Mouse (Mus musculus) ES-Bruce4 (cell line): ENCODE data around the gene Ntrk2. TPM values are rescaled to one million over a fixed set of nuclear protein-coding genes. Genes with fewer than 3 reads are reported as not detected.
A peak's percentile ranks its signal among the peaks of the same experiment; 100 is the strongest.

Experiments used
- H3K27ac ChIP-seq: 2 replicates; pipeline ENCODE4 v1.5.1; 2012; ENCODE audit warnings: low read length, inconsistent platforms; ENCODE audit not compliant: insufficient read depth
- H3K27me3 ChIP-seq: 2 replicates; pipeline ENCODE4 v1.6.1; 2012; ENCODE audit warnings: mild to moderate bottlenecking, low read length, inconsistent platforms; ENCODE audit not compliant: control insufficient read depth, poor library complexity, insufficient read depth, severe bottlenecking
- H3K36me3 ChIP-seq: 2 replicates; pipeline ENCODE4 v1.6.1; 2012; ENCODE audit warnings: inconsistent platforms, mild to moderate bottlenecking, low read length, moderate library complexity; ENCODE audit not compliant: control insufficient read depth, poor library complexity, insufficient read depth, severe bottlenecking
- H3K4me1 ChIP-seq: one replicate; pipeline ENCODE4 v1.8.1; 2011; ENCODE audit warnings: low read length; ENCODE audit not compliant: control insufficient read depth, insufficient read depth
- H3K4me3 ChIP-seq: 2 replicates; pipeline ENCODE4 v1.5.1; 2011; ENCODE audit warnings: low read depth, mild to moderate bottlenecking, low read length
- H3K9ac ChIP-seq: 2 replicates; pipeline ENCODE4 v1.6.1; 2012; ENCODE audit warnings: low read depth, mild to moderate bottlenecking, inconsistent platforms; ENCODE audit not compliant: poor library complexity, severe bottlenecking
- H3K9me3 ChIP-seq: replicated peaks from 2 replicates; pipeline ENCODE4 v1.6.1; 2012; ENCODE audit warnings: mild to moderate bottlenecking, low read length, inconsistent platforms; ENCODE audit not compliant: control insufficient read depth, poor library complexity, insufficient read depth, severe bottlenecking
- CTCF ChIP-seq: IDR thresholded peaks from one replicate; pipeline ENCODE4 v1.8.1; 2011; ENCODE audit warnings: low read depth, low read length
- EP300 ChIP-seq: IDR thresholded peaks from 2 replicates; pipeline ENCODE4 v1.6.1; 2011; ENCODE audit warnings: low read depth, low read length; ENCODE audit not compliant: insufficient read depth
- POLR2A ChIP-seq: IDR thresholded peaks from one replicate; pipeline ENCODE4 v1.8.1; 2011; ENCODE audit warnings: low read length; ENCODE audit not compliant: insufficient read depth
- polyA plus RNA-seq: library from polyadenylated mRNA; stranded (reverse); fragments of >200 nt; gene quantifications from 2 replicates; pipeline ENCODE4 v1.2.4, GENCODE M21; 2011; ENCODE audit warnings: low read depth; ENCODE audit not compliant: missing spikeins, insufficient read depth, insufficient read length

Ntrk2 gene
- polyA plus RNA-seq, 1 experiment: 1.7 TPM

GRCm38 (mm10) chr13:58807629-58808363 is 1.4 kb downstream of the Ntrk2 start:
- Histone ChIP-seq H3K4me3 (peak overlapping the region; percentile 67), H3K36me3 (no peaks in the 10 kb centered on the region), H3K27ac (no peak overlapping the region), H3K27me3 (0 out of 2 replicates have a peak, but pooled peaks cover 8% of the 10 kb centered on the region), H3K4me1 (no peaks in the 10 kb centered on the region), H3K9ac (peak overlapping the region; percentile 62), H3K9me3 (no peaks in the 10 kb centered on the region)
- TF ChIP-seq EP300 (no peak), POLR2A (no peak), CTCF (no peak)

GRCm38 (mm10) chr13:58808381-58808821 is 2.0 kb downstream of the Ntrk2 start:
- no peaks in the 10 kb centered on the region for H3K4me1 ChIP-seq
- TF ChIP-seq EP300 (no peak), POLR2A (no peak), CTCF (no peak)
- H3K27me3 ChIP-seq: 0 out of 2 replicates have a peak, but pooled peaks cover 8% of the 10 kb centered on the region
- peak overlapping the region; percentile 67 for H3K4me3 ChIP-seq
- H3K9me3 ChIP-seq: no peaks in the 10 kb centered on the region
- 0 out of 2 replicates have a peak overlapping the region, but pooled peaks have one; percentile 62 for H3K9ac ChIP-seq
- no peaks in the 10 kb centered on the region for H3K36me3 ChIP-seq
- no peak overlapping the region for H3K27ac ChIP-seq

- Histone ChIP-seq H3K27me3 (0 out of 2 replicates have a peak, but pooled peaks cover 8% of the 10 kb centered on the region), H3K4me3 (no peak overlapping the region), H3K27ac (no peak overlapping the region), H3K9me3 (no peaks in the 10 kb centered on the region), H3K9ac (no peak overlapping the region), H3K36me3 (no peaks in the 10 kb centered on the region), H3K4me1 (no peaks in the 10 kb centered on the region)
- no peak for TF ChIP-seq EP300
- TF ChIP-seq POLR2A: no peak
- TF ChIP-seq CTCF: no peak
These were observed 3.6 kb downstream of the Ntrk2 start for GRCm38 (mm10) chr13:58809930-58810329.

- Histone ChIP-seq H3K4me3 (no peak overlapping the region), H3K9me3 (no peaks in the 10 kb centered on the region), H3K4me1 (no peaks in the 10 kb centered on the region), H3K36me3 (no peaks in the 10 kb centered on the region), H3K9ac (no peak overlapping the region), H3K27me3 (no peaks in the 10 kb centered on the region), H3K27ac (no peak overlapping the region)
- TF ChIP-seq EP300: no peak
- no peak for TF ChIP-seq POLR2A
- TF ChIP-seq CTCF: no peak
These were observed 18.4 kb downstream of the Ntrk2 start for GRCm38 (mm10) chr13:58824752-58825151.

GRCm38 (mm10) chr13:58826356-58827197 is 20.2 kb downstream of the Ntrk2 start:
- H3K9ac ChIP-seq: no peak overlapping the region
- no peaks in the 10 kb centered on the region for H3K36me3 ChIP-seq
- TF ChIP-seq EP300 (no peak), POLR2A (no peak), CTCF (no peak)
- no peaks in the 10 kb centered on the region for H3K9me3 ChIP-seq
- no peaks in the 10 kb centered on the region for H3K4me1 ChIP-seq
- no peak overlapping the region for H3K4me3 ChIP-seq
- H3K27ac ChIP-seq: no peak overlapping the region
- no peaks in the 10 kb centered on the region for H3K27me3 ChIP-seq
